Comparison of ENCODE assay signal across 9 mouse cellular contexts in genomic region chr11:74989047-74989446, GRCm38 (mm10).
DNase-seq lines count a peak whose midpoint lies in the region; ATAC-seq and TF ChIP-seq lines count a peak whose summit lies in the region.
"Had no signal": no experiment of that assay in that cellular context is flagged by ENCODE, and none has a peak within 500 bp of the region (broad histone marks: within the 10 kb centered on the region; RNA-seq: fewer than 3 reads in every experiment).

No protein-coding gene starts in this region.

- H3K27me3 ChIP-seq in heart, embryonic 12.5 days (replicated peaks), result no peaks in the 10 kb centered on the region
- no peaks in the 10 kb centered on the region for H3K27me3 ChIP-seq in cerebellum, adult 2 months (ENCODE audit: control insufficient read depth, insufficient read depth, low read length)

- TF ChIP-seq POLR2A in cerebellum, adult 2 months (IDR thresholded peaks at IDR 0.05; ENCODE audit: borderline replicate concordance, insufficient read depth, low read length), result no peak

- peaks cover 24% of the 10 kb centered on the region for H3K36me3 ChIP-seq in heart, embryonic 12.5 days

- no peak for ATAC-seq in heart, embryonic 12.5 days (ENCODE audit: insufficient number of reproducible peaks, low FRiP score)
- ATAC-seq: liver, postnatal 0 days had no signal

- DNase-seq in 3T3-L1 (ENCODE audit: low read depth, low spot score), result peak; percentile 87
- DNase-seq in adipocyte (ENCODE audit: low spot score), result peak; percentile 70
- DNase-seq in kidney, postnatal 25 days, result peak; percentile 47 to 49
- no peak for DNase-seq in cerebellum, adult 2 months
- DNase-seq in cerebellum, adult 9-11 months, result no peak
- DNase-seq in thymus, postnatal 14 days, result no peak
- no peak for DNase-seq in liver
- DNase-seq: liver, postnatal 0 days had no signal

- whole genome bisulfite sequencing in heart, embryonic 12.5 days, result 75% methylated on average over 2 of the region's 2 CpGs
- WGBS in cerebellum, adult 2 months, result 64% methylated on average over 2 of the region's 2 CpGs

- H3K9me3 ChIP-seq in heart, embryonic 12.5 days (replicated peaks), result no peaks in the 10 kb centered on the region

- 0 out of 2 replicates have a peak overlapping the region, but pooled peaks have one; percentile 3 for H3K27ac ChIP-seq in heart, embryonic 12.5 days (ENCODE audit: poor library complexity, severe bottlenecking)
- no peak overlapping the region for H3K27ac ChIP-seq in cerebellum, adult 2 months (ENCODE audit: insufficient read depth, low read length)

- no peak overlapping the region for H3K9ac ChIP-seq in heart, embryonic 12.5 days
- H3K9ac ChIP-seq: liver, postnatal 0 days had no signal

- no peak for TF ChIP-seq CTCF in cerebellum, adult 2 months (IDR thresholded peaks at IDR 0.05; ENCODE audit: borderline replicate concordance, insufficient read depth, low read depth, low read length)

- no peak overlapping the region for H3K4me3 ChIP-seq in heart, embryonic 12.5 days
- no peak overlapping the region for H3K4me3 ChIP-seq in cerebellum, adult 2 months (replicated peaks; ENCODE audit: insufficient read depth, low read depth, low read length)

- H3K4me2 ChIP-seq in heart, embryonic 12.5 days, result no peak overlapping the region

- peaks cover 39% of the 10 kb centered on the region for H3K4me1 ChIP-seq in heart, embryonic 12.5 days (replicated peaks)
- peaks cover 5% of the 10 kb centered on the region for H3K4me1 ChIP-seq in cerebellum, adult 2 months (ENCODE audit: control insufficient read depth, insufficient read depth, low read length)

Comparison
In these comparisons a context has a peak if more than half of its experiments do, and no peak if none do; other contexts are left out.
1. DNase-seq: peak in 3T3-L1 (single experiment), adipocyte (single experiment) and kidney, postnatal 25 days (2 of 2); none in cerebellum, adult 2 months (0 of 2), cerebellum, adult 9-11 months (single experiment), thymus, postnatal 14 days (single experiment) and liver (single experiment).